Mouse (Mus musculus) small intestine, adult 2 months (tissue): Measurements from ENCODE around the gene Gm10192. TPM values are rescaled to one million over a fixed set of nuclear protein-coding genes. Genes with fewer than 3 reads are reported as not detected.
"Not testable (repeated sequence)": the region's sequence is repeated elsewhere in the genome, so short reads cannot be mapped to it uniquely, and the experiment has no call there.

ENCODE experiments used
- H3K27ac ChIP-seq: fragments of 200-500 bp; 2 replicates; pipeline ENCODE4 v1.5.1; 2012; ENCODE audit warnings: low read depth, low read length, control low read depth, inconsistent platforms; ENCODE audit not compliant: insufficient read depth
- H3K27me3 ChIP-seq: fragments of 200-500 bp; 2 replicates; pipeline ENCODE4 v1.6.1; 2012; ENCODE audit warnings: mild to moderate bottlenecking, moderate library complexity, low read length, inconsistent platforms; ENCODE audit not compliant: control insufficient read depth, insufficient read depth
- H3K36me3 ChIP-seq: fragments of 200-500 bp; 2 replicates; pipeline ENCODE4 v1.6.1; 2012; ENCODE audit warnings: mild to moderate bottlenecking, low read length, control low read depth, inconsistent platforms; ENCODE audit not compliant: control insufficient read depth, insufficient read depth
- H3K4me1 ChIP-seq: fragments of 200-500 bp; 2 replicates; pipeline ENCODE4 v1.6.1; 2012; ENCODE audit warnings: low read length, inconsistent platforms, mixed read lengths; ENCODE audit not compliant: control insufficient read depth, insufficient read depth, insufficient read length
- H3K4me3 ChIP-seq: fragments of 200-500 bp; 2 replicates; pipeline ENCODE4 v1.5.1; 2012; ENCODE audit warnings: low read depth, mild to moderate bottlenecking, control low read depth, inconsistent platforms, low read length, moderate library complexity
- CTCF ChIP-seq: fragments of 200-500 bp; IDR thresholded peaks from 2 replicates; pipeline ENCODE4 v1.5.1; 2012; ENCODE audit warnings: low read depth, mild to moderate bottlenecking, control low read depth, inconsistent platforms, low read length, moderate library complexity, mixed read lengths; ENCODE audit not compliant: insufficient replicate concordance, insufficient read length; ENCODE audit errors: extremely low read depth
- POLR2A ChIP-seq: fragments of 200-500 bp; IDR thresholded peaks from 2 replicates; pipeline ENCODE4 v1.6.1; 2012; ENCODE audit warnings: low read depth, mild to moderate bottlenecking, control low read depth, inconsistent platforms, low read length, moderate library complexity
- WGBS: fragments of 180-500 bp; shearing (Covaris S2); methylation state at CpG from one replicate; pipeline ENCODE4 v1.1.7; 2018; 5-methylcytosine and 5-hydroxymethylcytosine counted together
- polyA plus RNA-seq: library from polyadenylated mRNA; depleted of rRNA; stranded (reverse); fragments of >200 nt; gene quantifications from 2 replicates; pipeline ENCODE4 v1.2.3, GENCODE M21; 2012; rRNA removed

Gene Gm10192
- polyA plus RNA-seq, result not detected in 2 replicates

DNA sequence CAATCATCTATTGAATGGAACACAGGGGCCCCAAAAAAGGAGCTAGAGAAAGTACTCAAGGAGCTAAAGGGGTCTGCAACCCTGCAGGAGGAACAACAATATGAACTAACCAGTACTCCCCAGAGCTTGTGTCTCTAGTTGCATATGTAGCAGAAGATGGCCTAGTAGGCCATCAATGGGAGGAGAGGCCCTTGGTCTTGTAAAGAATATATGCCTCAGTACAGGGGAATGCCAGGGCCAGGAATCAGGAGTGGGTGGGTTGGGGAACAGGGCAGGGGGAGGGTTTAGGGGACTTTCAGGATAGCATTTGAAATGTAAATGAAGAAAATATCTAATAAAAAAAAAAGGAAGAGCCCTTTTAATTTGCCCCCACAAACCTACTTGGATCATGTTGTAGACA lies at the start of gene Gm10192:
Gm10192 (minus strand) TSS at position 101 of the 400 bp plus-strand sequence.
- not testable (repeated sequence) for H3K27ac ChIP-seq, H3K36me3 ChIP-seq, H3K27me3 ChIP-seq, H3K4me1 ChIP-seq, H3K4me3 ChIP-seq

GRCm38 (mm10) chr4:97230411-97231104 lies 47.6 kb upstream of the Gm10192 start:
- no peaks in the 10 kb centered on the region for H3K4me1 ChIP-seq
- no peak overlapping the region for H3K27ac ChIP-seq
- no peaks in the 10 kb centered on the region for H3K36me3 ChIP-seq
- no peaks in the 10 kb centered on the region for H3K27me3 ChIP-seq
- no peak overlapping the region for H3K4me3 ChIP-seq
- 47% methylated on average over 5 of the region's 5 CpGs for WGBS
- TF ChIP-seq POLR2A (no peak), CTCF (no peak)

DNA sequence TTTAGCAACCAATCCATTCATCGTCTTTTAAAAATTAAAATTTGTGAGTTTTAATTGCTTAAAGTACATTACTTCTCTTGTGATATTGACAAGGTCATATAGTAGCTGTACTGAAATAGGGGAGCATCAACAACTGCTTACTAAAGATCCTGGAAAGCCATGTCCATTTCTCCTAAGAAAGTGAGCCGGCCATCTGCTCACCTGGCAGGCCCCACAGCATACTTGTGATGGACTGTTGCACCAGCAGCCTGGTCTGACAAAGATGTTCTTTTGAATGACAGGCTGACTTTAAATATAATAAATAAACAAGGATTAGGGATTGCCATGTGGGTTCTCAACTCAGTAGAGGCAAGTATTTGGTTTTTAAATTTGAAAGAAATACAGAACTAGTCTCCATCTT lies 36.7 kb upstream of the Gm10192 start:
- Histone ChIP-seq H3K4me1 (no peaks in the 10 kb centered on the region), H3K27ac (no peak overlapping the region), H3K27me3 (no peaks in the 10 kb centered on the region), H3K36me3 (no peaks in the 10 kb centered on the region), H3K4me3 (no peak overlapping the region)
- TF ChIP-seq CTCF, result no peak
- TF ChIP-seq POLR2A, result no peak
- WGBS, result 92% methylated on average over 2 of the region's 2 CpGs

GRCm38 (mm10) chr4:97217906-97218305 lies 34.9 kb upstream of the Gm10192 start:
- Histone ChIP-seq H3K36me3 (no peaks in the 10 kb centered on the region), H3K4me3 (no peak overlapping the region), H3K27ac (no peak overlapping the region), H3K4me1 (no peaks in the 10 kb centered on the region), H3K27me3 (no peaks in the 10 kb centered on the region)
- 76% methylated on average over 1 of the region's 1 CpGs for WGBS
- TF ChIP-seq POLR2A (no peak), CTCF (no peak)

DNA sequence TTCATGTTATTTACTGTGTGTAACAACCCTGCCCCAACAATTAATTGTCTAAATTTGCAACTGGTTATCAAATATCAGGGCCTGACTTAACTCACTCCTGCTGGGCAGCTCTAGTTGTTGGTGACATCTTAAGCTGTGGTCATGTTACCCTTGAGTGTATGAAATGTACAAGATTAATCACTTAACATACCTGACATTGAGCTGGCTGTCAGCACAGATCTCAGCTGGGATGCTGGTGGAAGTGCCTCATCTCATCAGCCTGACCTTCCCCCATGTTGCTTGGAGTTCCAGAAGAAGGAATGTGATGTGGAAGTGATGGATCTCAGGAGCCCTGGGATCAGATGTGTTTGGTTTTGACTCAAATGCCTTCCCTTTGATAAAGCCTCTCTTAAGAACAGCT lies 29.5 kb upstream of the Gm10192 start:
- no peak overlapping the region for H3K27ac ChIP-seq
- H3K27me3 ChIP-seq, result no peaks in the 10 kb centered on the region
- H3K4me1 ChIP-seq, result no peaks in the 10 kb centered on the region
- H3K36me3 ChIP-seq, result no peaks in the 10 kb centered on the region
- no peak overlapping the region for H3K4me3 ChIP-seq
- TF ChIP-seq POLR2A, result no peak
- TF ChIP-seq CTCF, result no peak

- H3K4me1 ChIP-seq, H3K27ac ChIP-seq, H3K4me3 ChIP-seq, H3K27me3 ChIP-seq, H3K36me3 ChIP-seq: not testable (repeated sequence)
- 49% methylated on average over 2 of the region's 2 CpGs for WGBS
Measured at GRCm38 (mm10) chr4:97202986-97203385, 20.0 kb upstream of the Gm10192 start.

GRCm38 (mm10) chr4:97193176-97193575 lies 10.2 kb upstream of the Gm10192 start:
- Histone ChIP-seq H3K36me3 (no peaks in the 10 kb centered on the region), H3K4me1 (no peaks in the 10 kb centered on the region), H3K27me3 (no peaks in the 10 kb centered on the region), H3K4me3 (no peak overlapping the region), H3K27ac (no peak overlapping the region)
- WGBS, result 63% methylated on average over 4 of the region's 4 CpGs
- no peak for TF ChIP-seq CTCF

DNA sequence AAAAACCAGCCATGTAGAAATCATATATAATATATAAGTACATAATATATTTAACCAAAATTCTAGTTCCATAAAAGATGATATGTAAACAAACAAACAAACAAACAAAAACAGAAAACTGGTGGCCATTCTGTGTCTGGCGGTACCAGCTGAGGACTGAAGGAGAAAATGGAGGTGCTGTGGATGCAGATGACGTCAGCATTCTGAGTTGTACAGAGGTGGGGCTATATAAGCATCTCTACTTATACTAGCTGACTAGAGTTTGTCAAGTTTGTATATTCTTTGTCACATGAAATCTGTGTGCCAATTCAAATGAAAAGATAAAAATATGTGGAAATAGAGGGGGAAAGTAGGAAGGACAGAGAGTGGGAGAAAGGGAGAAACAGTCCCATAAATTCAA lies 9.6 kb upstream of the Gm10192 start:
- Histone ChIP-seq H3K4me3 (no peak overlapping the region), H3K4me1 (no peaks in the 10 kb centered on the region), H3K36me3 (no peaks in the 10 kb centered on the region), H3K27me3 (no peaks in the 10 kb centered on the region), H3K27ac (no peak overlapping the region)
- TF ChIP-seq CTCF (no peak), POLR2A (no peak)
- 80% methylated on average over 2 of the region's 2 CpGs for WGBS
